Mouse (Mus musculus) spleen, postnatal 36 days (tissue): Measurements from ENCODE around the gene Wscd2.
"Not testable (repeated sequence)": the region's sequence is repeated elsewhere in the genome, so short reads cannot be mapped to it uniquely, and the experiment has no call there.

Experiments used
- DNase-seq, 2 experiments: peaks; one replicate each; pipeline ENCODE4 v3.0.0; 2022; ENCODE audit warnings: low spot score in 2 of 2, mixed read lengths in 1 of 2

Wscd2 gene

GRCm38 (mm10) chr5:113583424-113584162 lies 93.5 kb downstream of the Wscd2 start:
- no peak for DNase-seq

GRCm38 (mm10) chr5:113584439-113584838 lies 94.3 kb downstream of the Wscd2 start:
- DNase-seq = no peak

DNA sequence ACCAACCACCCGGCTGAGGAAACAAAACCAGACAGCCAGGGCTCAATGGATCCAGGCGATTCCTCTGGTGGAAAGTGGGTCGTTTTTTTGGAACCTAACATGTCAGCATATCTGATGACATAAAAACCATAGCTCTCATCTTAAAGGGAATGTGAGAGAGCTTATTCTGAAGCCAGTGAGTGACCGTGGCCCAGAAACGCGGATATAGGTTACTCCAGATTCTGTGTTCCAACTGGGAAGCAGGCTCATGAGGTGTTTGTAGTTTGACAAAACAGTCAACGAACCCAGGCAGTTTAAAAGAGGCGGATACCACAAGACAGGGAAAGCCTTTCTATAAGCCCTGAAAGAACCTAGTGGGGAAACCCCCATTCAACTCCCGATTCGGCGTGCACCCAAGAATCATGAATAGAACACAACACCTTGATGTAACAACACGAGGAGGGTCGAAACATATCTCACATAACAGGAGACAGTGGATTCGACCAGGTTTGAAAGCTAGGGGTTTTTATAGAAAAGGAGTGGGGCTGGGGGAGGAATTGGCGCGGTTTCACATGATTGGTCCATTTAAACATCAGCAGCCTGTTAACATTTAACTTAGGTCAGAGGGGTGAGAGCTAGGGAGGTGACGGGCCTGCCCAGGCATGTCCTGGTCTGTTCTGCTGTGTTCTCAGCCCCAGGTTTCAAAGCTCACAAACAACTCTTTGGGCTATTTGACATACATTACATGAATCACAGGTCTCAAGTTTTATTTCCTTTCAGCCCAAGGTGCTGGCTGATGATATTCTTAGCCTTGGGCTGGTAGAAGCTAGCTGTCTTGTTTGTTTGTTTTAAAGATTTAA lies 95.7 kb downstream of the Wscd2 start:
- DNase-seq = not testable (repeated sequence)

DNA sequence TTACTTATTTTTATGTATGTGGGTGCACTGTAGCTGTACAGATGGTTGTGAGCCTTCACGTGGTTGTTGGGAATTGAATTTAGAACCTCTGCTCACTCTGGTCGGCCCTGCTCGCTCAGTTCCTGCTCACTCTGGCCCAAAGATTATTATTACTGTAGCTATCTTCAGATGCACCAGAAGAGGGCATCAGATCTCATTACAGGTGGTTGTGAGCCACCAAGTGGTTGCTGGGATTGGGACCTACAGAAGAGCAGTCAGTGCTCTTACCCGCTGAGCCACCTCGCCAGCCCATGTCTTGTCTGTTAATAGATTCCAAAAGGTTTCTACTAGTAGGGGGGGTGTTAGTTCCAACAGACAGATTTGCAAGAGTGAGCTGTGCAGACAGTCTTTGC lies 96.3 kb downstream of the Wscd2 start:
- not testable (repeated sequence) for DNase-seq

DNA sequence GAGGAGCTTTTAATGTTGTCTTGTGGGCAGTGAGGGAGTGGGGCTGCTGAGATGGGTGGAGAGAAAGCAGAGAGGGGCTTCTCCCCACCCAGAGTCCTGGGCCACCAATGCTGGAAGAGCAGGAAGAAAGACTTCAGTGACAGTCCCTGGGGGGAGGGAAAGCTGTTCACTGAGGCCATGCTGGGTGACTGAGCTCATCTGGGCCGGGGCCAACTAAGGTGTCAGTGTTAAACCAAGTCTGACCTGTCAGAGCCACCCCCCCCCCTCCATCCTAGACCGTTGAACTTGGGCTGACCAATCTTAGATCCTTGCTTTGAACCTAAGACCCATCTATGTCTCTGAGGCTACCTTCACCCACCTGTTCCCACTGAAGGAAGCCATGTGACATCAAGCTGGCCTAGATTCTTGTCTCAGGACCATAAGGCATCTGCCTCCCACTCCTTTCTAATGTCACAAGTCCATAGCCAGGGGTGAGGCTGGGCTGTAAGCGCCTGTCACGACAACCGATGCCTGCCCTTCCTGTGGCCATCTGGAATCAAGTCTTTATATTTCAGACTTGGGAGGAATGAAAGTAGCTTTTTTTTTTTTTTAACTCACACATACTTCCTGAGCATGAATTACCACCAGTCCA lies 100.0 kb downstream of the Wscd2 start:
- DNase-seq = no peak

GRCm38 (mm10) chr5:113591166-113591565 lies 101.0 kb downstream of the Wscd2 start:
- no peak for DNase-seq

DNA sequence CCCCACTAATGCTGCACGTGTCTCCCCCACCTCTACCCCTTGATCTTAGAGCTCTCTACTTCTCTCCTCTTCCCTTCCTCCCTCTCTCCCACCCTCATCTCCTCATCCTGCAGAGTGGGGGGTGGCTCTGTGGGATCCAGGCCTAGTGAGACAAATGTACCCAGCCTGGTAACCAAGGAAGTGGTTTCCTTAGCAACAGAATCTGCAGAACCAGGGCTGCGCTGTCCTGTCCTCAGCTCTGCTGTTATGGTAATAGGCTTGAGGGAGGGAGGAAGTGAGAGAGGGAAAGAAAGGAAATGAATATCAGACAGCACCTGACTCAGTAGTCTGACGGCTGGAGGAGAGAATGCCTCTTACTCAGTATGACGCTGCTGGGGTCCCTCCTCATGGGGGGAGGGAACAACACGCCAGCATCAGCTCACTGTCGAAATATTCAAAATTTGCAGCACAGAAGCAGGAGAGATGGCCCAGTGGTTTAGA lies 101.7 kb downstream of the Wscd2 start:
- no peak for DNase-seq

- DNase-seq = no peak
These were observed 104.0 kb downstream of the Wscd2 start for GRCm38 (mm10) chr5:113593911-113594705.

DNA sequence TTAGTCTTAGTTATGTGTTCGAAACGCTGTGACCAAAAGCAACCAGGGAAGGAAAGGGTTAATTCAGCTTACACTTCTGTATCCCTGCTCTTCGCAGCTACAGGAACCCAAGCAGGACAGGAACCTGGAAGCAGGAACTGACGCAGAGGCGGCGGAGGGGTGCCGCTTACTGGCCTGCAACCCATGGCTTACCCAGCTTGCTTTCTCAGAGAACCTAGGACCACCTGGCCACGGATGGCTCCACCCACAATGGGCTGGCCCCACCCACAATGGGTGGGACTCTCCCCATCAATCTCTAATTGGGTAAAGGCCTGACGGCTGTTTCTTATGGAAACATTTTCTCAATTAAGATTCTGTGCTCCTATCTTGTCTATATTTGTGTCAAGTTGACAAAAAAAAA lies 106.1 kb downstream of the Wscd2 start:
- no peak for DNase-seq

DNA sequence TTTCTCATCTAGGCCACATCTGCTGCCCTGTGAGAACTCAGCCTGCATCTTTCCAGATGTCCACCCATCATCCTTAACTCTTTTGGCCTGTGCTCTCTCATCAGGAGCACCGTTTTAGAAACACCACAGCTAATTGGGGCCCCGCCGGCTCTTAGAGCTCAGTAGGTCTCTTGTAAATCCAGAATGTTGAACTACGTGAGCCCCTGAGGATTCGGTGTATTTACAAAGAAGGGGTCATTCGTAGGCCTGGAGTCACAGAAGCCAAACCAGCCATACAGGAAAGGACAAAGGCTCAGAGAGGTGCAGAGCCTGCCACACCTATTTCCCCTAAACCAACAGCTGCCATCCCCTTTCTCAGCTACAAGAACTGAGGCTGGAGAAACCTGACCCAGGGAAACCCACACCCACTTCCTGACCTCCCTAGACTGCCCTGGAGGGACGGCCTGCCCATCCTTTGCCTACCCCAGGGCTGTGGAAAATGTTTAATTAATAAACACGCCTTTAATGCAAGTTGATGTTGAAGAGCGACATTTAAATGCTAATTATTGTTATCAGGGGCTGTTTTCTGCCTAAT lies 106.7 kb downstream of the Wscd2 start:
- no peak for DNase-seq

- DNase-seq = no peak
These were observed 110.0 kb downstream of the Wscd2 start for GRCm38 (mm10) chr5:113600181-113600580.

DNA sequence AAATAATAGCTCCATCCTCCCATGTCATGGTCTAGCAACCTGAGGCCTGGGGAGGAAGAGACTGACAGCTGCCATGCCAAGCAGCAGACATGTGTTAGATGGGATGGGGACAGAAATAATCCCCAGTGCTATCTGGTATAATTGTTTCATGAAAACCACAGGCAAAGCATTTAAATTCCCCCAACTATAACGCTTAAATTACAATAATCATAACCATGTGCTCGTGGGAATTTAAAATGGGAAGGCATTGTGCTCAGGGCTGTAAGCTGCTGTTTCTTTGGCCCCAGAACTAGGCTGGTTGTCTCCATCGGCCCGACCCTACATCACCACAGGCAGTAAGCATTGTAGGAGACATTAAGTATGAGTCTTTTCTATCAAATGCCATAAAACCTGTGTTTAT lies 110.7 kb downstream of the Wscd2 start:
- DNase-seq = no peak

GRCm38 (mm10) chr5:113603471-113603870 lies 113.3 kb downstream of the Wscd2 start:
- DNase-seq = no peak

DNA sequence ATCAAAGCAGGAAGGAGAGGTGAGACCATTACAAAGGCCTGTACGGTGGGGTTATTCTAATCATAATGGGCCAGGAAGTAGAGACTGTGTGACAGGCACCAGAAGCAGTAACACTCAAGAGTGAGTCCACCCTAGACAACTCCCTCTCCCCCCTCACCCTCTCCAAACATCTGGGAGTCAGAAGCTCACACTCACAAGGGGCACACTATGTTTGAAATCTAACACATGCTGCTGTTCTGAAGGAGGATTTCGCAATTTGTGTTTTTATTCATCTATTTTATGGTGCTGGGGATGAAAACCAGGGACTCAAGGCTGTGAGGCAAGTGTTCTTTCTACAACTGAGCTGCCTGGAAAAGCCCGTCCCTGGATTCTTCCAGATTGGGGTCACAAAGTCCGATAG lies 114.6 kb downstream of the Wscd2 start:
- no peak for DNase-seq

GRCm38 (mm10) chr5:113606121-113606520 lies 116.0 kb downstream of the Wscd2 start:
- no peak for DNase-seq

DNA sequence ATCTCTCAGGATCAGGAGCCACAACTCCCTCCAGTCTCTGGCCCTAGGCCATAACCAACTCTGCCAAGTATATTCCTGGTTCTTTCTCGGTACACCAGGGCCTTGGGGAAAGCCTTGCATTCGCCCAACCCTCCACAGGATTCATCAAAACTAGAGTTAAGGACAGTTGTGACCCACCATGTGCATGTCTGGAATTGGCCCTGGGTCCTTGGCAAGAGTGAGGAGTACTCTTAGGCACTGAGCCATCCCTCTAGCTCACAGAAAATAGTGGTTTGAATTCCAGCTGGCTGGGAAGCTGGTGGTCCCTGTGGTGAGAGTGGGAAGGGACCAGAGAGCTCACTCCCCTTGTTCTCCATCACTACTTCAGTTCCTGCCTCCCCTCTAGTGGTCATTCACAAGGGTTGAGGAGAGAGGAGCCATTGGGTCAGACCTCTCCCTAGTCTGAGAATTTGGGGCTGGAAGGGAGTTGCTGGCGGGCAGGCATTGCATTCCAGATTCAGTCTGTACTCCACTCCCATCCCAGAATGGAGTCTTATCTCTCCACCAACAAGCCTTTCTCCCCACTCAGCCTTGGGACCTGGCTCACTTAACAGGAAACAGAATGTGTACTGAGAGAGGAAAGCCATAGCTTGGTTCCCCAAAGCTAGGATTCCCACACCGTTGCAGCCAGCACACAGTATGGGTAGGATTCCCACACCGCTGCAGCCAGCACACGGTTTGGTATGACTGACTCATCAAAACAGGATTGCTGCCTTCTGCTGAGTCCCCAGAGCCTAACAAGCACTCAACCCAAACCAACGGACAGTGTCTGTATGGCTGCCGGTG lies 117.0 kb downstream of the Wscd2 start:
- no peak for DNase-seq

- DNase-seq = no peak
These were observed 117.9 kb downstream of the Wscd2 start for GRCm38 (mm10) chr5:113607941-113608431.

- no peak for DNase-seq
These were observed 118.4 kb downstream of the Wscd2 start for GRCm38 (mm10) chr5:113608511-113608910.

GRCm38 (mm10) chr5:113609891-113610290 lies 119.8 kb downstream of the Wscd2 start:
- DNase-seq = no peak

GRCm38 (mm10) chr5:113610490-113610889 lies 120.4 kb downstream of the Wscd2 start:
- no peak for DNase-seq
